Mouse (Mus musculus) embryonic facial prominence, embryonic 12.5 days (tissue): ENCODE data around the gene Il1r1. TPM values are rescaled to one million over a fixed set of nuclear protein-coding genes. Genes with fewer than 3 reads are reported as not detected.

ENCODE experiments used
- ATAC-seq: fragments of 200-750 bp; cut with Nextera tagmentation; 2 replicates; pipeline ENCODE4 v1.8.0; 2017; ENCODE audit not compliant: insufficient number of reproducible peaks, insufficient read depth, low FRiP score, low TSS enrichment
- H3K27ac ChIP-seq: fragments of 300-500 bp; sonication (generic); 2 replicates; pipeline ENCODE4 v1.5.1; 2016; ENCODE audit warnings: mild to moderate bottlenecking
- H3K27me3 ChIP-seq: fragments of 300-500 bp; sonication (generic); 2 replicates; pipeline ENCODE4 v1.6.1; 2016; ENCODE audit warnings: mild to moderate bottlenecking, moderate library complexity
- H3K36me3 ChIP-seq: fragments of 300-500 bp; sonication (generic); 2 replicates; pipeline ENCODE4 v1.6.1; 2016; ENCODE audit warnings: mild to moderate bottlenecking
- H3K4me1 ChIP-seq: fragments of 300-500 bp; sonication (generic); 2 replicates; pipeline ENCODE4 v1.6.1; 2016
- H3K4me2 ChIP-seq: fragments of 300-500 bp; sonication (generic); replicated peaks from 2 replicates; pipeline ENCODE4 v1.6.1; 2016; ENCODE audit warnings: mild to moderate bottlenecking, moderate library complexity
- H3K4me3 ChIP-seq: fragments of 300-500 bp; sonication (generic); 2 replicates; pipeline ENCODE4 v1.5.1; 2016; ENCODE audit warnings: mild to moderate bottlenecking
- H3K9ac ChIP-seq: fragments of 300-500 bp; sonication (generic); 2 replicates; pipeline ENCODE4 v1.6.1; 2016; ENCODE audit warnings: mild to moderate bottlenecking, moderate library complexity
- H3K9me3 ChIP-seq: fragments of 300-500 bp; sonication (generic); 2 replicates; pipeline ENCODE4 v1.6.1; 2016; ENCODE audit warnings: mild to moderate bottlenecking, moderate library complexity
- WGBS: fragments of 180-500 bp; shearing (Covaris S2); methylation state at CpG from one replicate; pipeline ENCODE4 v1.1.7; 2016; 5-methylcytosine and 5-hydroxymethylcytosine counted together
- polyA plus RNA-seq: library from polyadenylated mRNA; unstranded; fragments of >200 nt; fragmentation: Nextera tagmentation; extraction: Ambion mirVana; gene quantifications from 2 replicates; pipeline ENCODE4 v1.2.1, GENCODE M21; 2016

Il1r1 gene
- polyA plus RNA-seq, 1 experiment from 2014 or later, result 4.2 TPM

- 24% methylated on average over 7 of the region's 7 CpGs for WGBS
- Histone ChIP-seq H3K4me3 (no peak overlapping the region), H3K27ac (no peak overlapping the region), H3K4me2 (no peak overlapping the region), H3K36me3 (no peaks in the 10 kb centered on the region), H3K27me3 (no peaks in the 10 kb centered on the region), H3K4me1 (peaks cover 27% of the 10 kb centered on the region; the same call in 1 of the 2 replicates), H3K9ac (no peak overlapping the region), H3K9me3 (no peaks in the 10 kb centered on the region)
- no peak for ATAC-seq
Observed at GRCm38 (mm10) chr1:40233217-40233616, 8.3 kb downstream of the Il1r1 start.

- H3K4me2 ChIP-seq, result no peak overlapping the region
- WGBS, result 69% methylated on average over 3 of the region's 3 CpGs
- H3K9ac ChIP-seq, result no peak overlapping the region
- no peaks in the 10 kb centered on the region for H3K27me3 ChIP-seq
- H3K4me1 ChIP-seq, result peaks cover 27% of the 10 kb centered on the region; the same call in 1 of the 2 replicates
- H3K9me3 ChIP-seq, result no peaks in the 10 kb centered on the region
- no peaks in the 10 kb centered on the region for H3K36me3 ChIP-seq
- H3K4me3 ChIP-seq, result no peak overlapping the region
- H3K27ac ChIP-seq, result no peak overlapping the region
- ATAC-seq, result no peak
Observed at GRCm38 (mm10) chr1:40233621-40234020, 8.7 kb downstream of the Il1r1 start.

- no peak for ATAC-seq
- H3K27me3 ChIP-seq, result no peaks in the 10 kb centered on the region
- H3K9ac ChIP-seq, result no peak overlapping the region
- WGBS, result 74% methylated on average over 5 of the region's 5 CpGs
- H3K4me2 ChIP-seq, result no peak overlapping the region
- H3K4me1 ChIP-seq, result peaks cover 27% of the 10 kb centered on the region; the same call in 1 of the 2 replicates
- no peaks in the 10 kb centered on the region for H3K36me3 ChIP-seq
- no peak overlapping the region for H3K4me3 ChIP-seq
- H3K27ac ChIP-seq, result no peak overlapping the region
- no peaks in the 10 kb centered on the region for H3K9me3 ChIP-seq
Observed at GRCm38 (mm10) chr1:40235597-40236249, 10.8 kb downstream of the Il1r1 start.

GRCm38 (mm10) chr1:40236694-40237093, 11.8 kb downstream of the Il1r1 start:
- 41% methylated on average over 6 of the region's 6 CpGs for WGBS
- ATAC-seq, result no peak

DNA sequence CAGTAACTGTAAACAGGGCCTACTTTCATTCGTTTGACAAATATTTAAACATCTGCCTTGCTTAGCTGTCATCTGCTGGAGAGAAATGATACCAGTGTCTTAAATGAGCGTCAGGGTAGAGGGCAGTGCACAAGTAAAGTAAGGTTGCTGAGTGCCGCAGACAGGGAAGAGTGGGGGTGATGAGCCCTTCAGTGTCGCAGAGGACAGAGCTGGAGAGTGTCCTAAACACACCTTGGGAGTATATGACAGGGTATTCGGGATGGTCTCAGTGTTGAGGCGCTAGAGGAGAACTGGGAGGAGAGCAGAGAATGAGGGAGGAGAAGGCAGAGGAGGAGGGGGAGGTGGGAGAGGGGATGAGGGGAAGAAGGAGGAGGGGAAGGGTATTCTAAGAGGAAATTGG, 12.2 kb downstream of the Il1r1 start:
- H3K9me3 ChIP-seq, result no peaks in the 10 kb centered on the region
- 64% methylated on average over 6 of the region's 6 CpGs for WGBS
- no peaks in the 10 kb centered on the region for H3K36me3 ChIP-seq
- no peak for ATAC-seq
- H3K27ac ChIP-seq, result no peak overlapping the region
- peaks cover 27% of the 10 kb centered on the region; the same call in 1 of the 2 replicates for H3K4me1 ChIP-seq
- H3K27me3 ChIP-seq, result no peaks in the 10 kb centered on the region
- no peak overlapping the region for H3K4me3 ChIP-seq
- H3K4me2 ChIP-seq, result no peak overlapping the region
- H3K9ac ChIP-seq, result no peak overlapping the region

More at GRCm38 (mm10) chr1:40236694-40237093, 11.8 kb downstream of the Il1r1 start:
- Histone ChIP-seq H3K9me3 (no peaks in the 10 kb centered on the region), H3K4me3 (no peak overlapping the region), H3K27me3 (no peaks in the 10 kb centered on the region), H3K36me3 (no peaks in the 10 kb centered on the region), H3K27ac (no peak overlapping the region), H3K4me1 (peaks cover 27% of the 10 kb centered on the region; the same call in 1 of the 2 replicates), H3K4me2 (no peak overlapping the region), H3K9ac (no peak overlapping the region)

GRCm38 (mm10) chr1:40240353-40241092, 15.6 kb downstream of the Il1r1 start:
- Histone ChIP-seq H3K4me3 (no peak overlapping the region), H3K4me2 (no peak overlapping the region), H3K4me1 (peaks cover 10% of the 10 kb centered on the region; the same call in 1 of the 2 replicates), H3K9me3 (no peaks in the 10 kb centered on the region), H3K27ac (no peak overlapping the region), H3K27me3 (no peaks in the 10 kb centered on the region), H3K9ac (no peak overlapping the region), H3K36me3 (no peaks in the 10 kb centered on the region)
- 85% methylated on average over 9 of the region's 9 CpGs for WGBS
- no peak for ATAC-seq

GRCm38 (mm10) chr1:40242717-40243116, 17.8 kb downstream of the Il1r1 start:
- no peaks in the 10 kb centered on the region for H3K9me3 ChIP-seq
- H3K27ac ChIP-seq, result no peak overlapping the region
- no peak overlapping the region for H3K9ac ChIP-seq
- H3K36me3 ChIP-seq, result no peaks in the 10 kb centered on the region
- H3K27me3 ChIP-seq, result no peaks in the 10 kb centered on the region
- no peak for ATAC-seq
- H3K4me2 ChIP-seq, result no peak overlapping the region
- H3K4me3 ChIP-seq, result no peak overlapping the region
- no peaks in the 10 kb centered on the region for H3K4me1 ChIP-seq
- WGBS, result 84% methylated on average over 1 of the region's 1 CpGs

GRCm38 (mm10) chr1:40243561-40243998, 18.7 kb downstream of the Il1r1 start:
- H3K4me1 ChIP-seq, result no peaks in the 10 kb centered on the region
- WGBS, result 73% methylated on average over 3 of the region's 3 CpGs
- H3K4me2 ChIP-seq, result no peak overlapping the region
- H3K9me3 ChIP-seq, result no peaks in the 10 kb centered on the region
- no peak for ATAC-seq
- H3K27me3 ChIP-seq, result no peaks in the 10 kb centered on the region
- no peak overlapping the region for H3K27ac ChIP-seq
- no peak overlapping the region for H3K4me3 ChIP-seq
- H3K36me3 ChIP-seq, result no peaks in the 10 kb centered on the region
- no peak overlapping the region for H3K9ac ChIP-seq

DNA sequence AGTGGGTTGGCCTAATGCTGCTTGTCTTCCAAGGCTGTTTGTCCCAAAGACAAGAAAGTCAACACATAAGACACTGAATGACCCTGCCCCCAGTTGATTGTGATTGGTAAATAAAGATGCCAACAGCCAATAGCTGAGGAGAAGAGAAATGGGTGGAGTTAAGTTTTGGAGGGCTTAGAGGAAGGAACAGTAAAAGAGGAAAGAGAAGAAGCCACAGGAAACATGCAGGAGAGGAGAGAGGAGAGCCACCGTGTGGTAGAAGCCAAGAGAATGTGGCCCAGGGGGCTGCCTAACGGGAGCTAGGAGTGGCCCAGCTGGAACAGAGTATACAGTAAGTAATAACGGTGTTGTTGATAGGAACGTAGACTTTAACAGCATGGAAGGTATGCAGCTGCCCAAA, 25.5 kb downstream of the Il1r1 start:
- WGBS, result 55% methylated on average over 4 of the region's 4 CpGs
- H3K4me1 ChIP-seq, result no peaks in the 10 kb centered on the region
- H3K36me3 ChIP-seq, result no peaks in the 10 kb centered on the region
- no peak overlapping the region for H3K4me2 ChIP-seq
- no peak overlapping the region for H3K27ac ChIP-seq
- ATAC-seq, result no peak
- H3K9ac ChIP-seq, result no peak overlapping the region
- H3K9me3 ChIP-seq, result no peaks in the 10 kb centered on the region
- no peaks in the 10 kb centered on the region for H3K27me3 ChIP-seq
- no peak overlapping the region for H3K4me3 ChIP-seq

- WGBS, result 83% methylated on average over 6 of the region's 6 CpGs
- no peak overlapping the region for H3K4me2 ChIP-seq
- H3K27ac ChIP-seq, result no peak overlapping the region
- H3K36me3 ChIP-seq, result no peaks in the 10 kb centered on the region
- H3K9me3 ChIP-seq, result no peaks in the 10 kb centered on the region
- ATAC-seq, result no peak
- no peak overlapping the region for H3K4me3 ChIP-seq
- H3K27me3 ChIP-seq, result no peaks in the 10 kb centered on the region
- no peaks in the 10 kb centered on the region for H3K4me1 ChIP-seq
- no peak overlapping the region for H3K9ac ChIP-seq
Observed at GRCm38 (mm10) chr1:40252507-40252906, 27.6 kb downstream of the Il1r1 start.

DNA sequence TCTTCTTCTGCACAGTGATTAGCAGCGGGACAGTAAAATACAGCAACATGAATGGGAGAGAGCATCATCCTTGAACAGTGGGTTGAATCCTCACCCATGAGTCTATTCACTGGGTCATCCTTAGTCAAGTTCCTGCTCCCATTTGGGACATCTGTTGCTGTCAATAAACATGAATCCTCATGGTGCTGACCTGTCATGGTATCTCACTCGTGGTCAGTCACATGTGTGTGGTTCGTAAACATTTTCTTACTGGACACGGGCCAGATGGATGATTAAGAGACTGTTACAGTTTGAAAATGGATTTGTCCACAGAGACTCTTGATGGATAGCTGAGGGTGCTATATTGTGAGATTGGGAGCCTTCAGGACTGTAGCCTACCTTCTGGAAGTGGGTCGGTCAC, 29.1 kb downstream of the Il1r1 start:
- Histone ChIP-seq H3K4me2 (no peak overlapping the region), H3K27ac (no peak overlapping the region), H3K4me3 (no peak overlapping the region), H3K36me3 (no peaks in the 10 kb centered on the region), H3K9me3 (no peaks in the 10 kb centered on the region), H3K9ac (no peak overlapping the region), H3K4me1 (no peaks in the 10 kb centered on the region), H3K27me3 (no peaks in the 10 kb centered on the region)
- no peak for ATAC-seq
- WGBS, result 84% methylated on average over 5 of the region's 5 CpGs
